Mouse (Mus musculus) embryonic facial prominence, embryonic 14.5 days (tissue): Measurements from ENCODE around the gene Gm10638. TPM values are rescaled to one million over a fixed set of nuclear protein-coding genes. Genes with fewer than 3 reads are reported as not detected.

ENCODE experiments used
- ATAC-seq: fragments of 200-750 bp; cut with Nextera tagmentation; 2 replicates; pipeline ENCODE4 v1.8.0; 2017; ENCODE audit warnings: low read depth, moderate number of reproducible peaks, moderate TSS enrichment
- DNase-seq: peaks from one replicate; pipeline ENCODE4 v3.0.0-alpha.2; 2015; ENCODE audit warnings: low spot score
- H3K27ac ChIP-seq: fragments of 300-500 bp; sonication (generic); replicated peaks from 2 replicates; pipeline ENCODE4 v1.5.1; 2014; ENCODE audit warnings: low read depth, mild to moderate bottlenecking, low read length, moderate library complexity
- H3K27me3 ChIP-seq: fragments of 300-500 bp; sonication (generic); replicated peaks from 2 replicates; pipeline ENCODE4 v1.6.1; 2014; ENCODE audit warnings: low read length; ENCODE audit not compliant: control insufficient read depth, insufficient read depth
- H3K36me3 ChIP-seq: fragments of 300-500 bp; sonication (generic); 2 replicates; pipeline ENCODE4 v1.6.1; 2014; ENCODE audit warnings: low read length, mixed read lengths; ENCODE audit not compliant: control insufficient read depth, insufficient read depth
- H3K4me1 ChIP-seq: fragments of 300-500 bp; sonication (generic); 2 replicates; pipeline ENCODE4 v1.6.1; 2014; ENCODE audit warnings: antibody characterized with exemption, low read length; ENCODE audit not compliant: control insufficient read depth, insufficient read depth
- H3K4me2 ChIP-seq: fragments of 300-500 bp; sonication (generic); 2 replicates; pipeline ENCODE4 v1.6.1; 2014; ENCODE audit warnings: low read depth, mild to moderate bottlenecking, low read length, moderate library complexity, mixed read lengths
- H3K4me3 ChIP-seq: fragments of 300-500 bp; sonication (generic); 2 replicates; pipeline ENCODE4 v1.5.1; 2014; ENCODE audit warnings: low read depth, mild to moderate bottlenecking, low read length
- H3K9ac ChIP-seq: fragments of 300-500 bp; sonication (generic); 2 replicates; pipeline ENCODE4 v1.6.1; 2014; ENCODE audit warnings: low read depth, mild to moderate bottlenecking, low read length, moderate library complexity, mixed read lengths
- H3K9me3 ChIP-seq: fragments of 300-500 bp; sonication (generic); 2 replicates; pipeline ENCODE4 v1.6.1; 2016; ENCODE audit warnings: low read length; ENCODE audit not compliant: control insufficient read depth
- WGBS: fragments of 180-500 bp; shearing (Covaris S2); extraction: QIAGEN DNeasy Blood & Tissue Kit; methylation state at CpG from one replicate; pipeline ENCODE4 v1.1.7; 2014; 5-methylcytosine and 5-hydroxymethylcytosine counted together
- polyA plus RNA-seq: library from polyadenylated mRNA; unstranded; fragments of >200 nt; fragmentation: Nextera tagmentation; extraction: Ambion mirVana; gene quantifications from 2 replicates; pipeline ENCODE4 v1.2.1, GENCODE M21; 2014

Gm10638 gene
- 4.1 and 5.2 TPM in 2 replicates for polyA plus RNA-seq

- ATAC-seq: peak; percentile 86
- Histone ChIP-seq H3K27me3 (no peaks in the 10 kb centered on the region), H3K36me3 (no peaks in the 10 kb centered on the region), H3K27ac (peak within 1 kb of the TSS; percentile 97), H3K4me3 (peak within 1 kb of the TSS; percentile 93), H3K9me3 (no peaks in the 10 kb centered on the region), H3K4me1 (peaks cover 17% of the 10 kb centered on the region), H3K4me2 (peak within 1 kb of the TSS; percentile 75), H3K9ac (peak within 1 kb of the TSS; percentile 99)
- DNase-seq: peak; percentile 87
- under 1% methylated on average over 23 of the region's 88 CpGs for WGBS
Measured at GRCm38 (mm10) chr8:86745221-86745934, at the start of gene Gm10638, which contains the start of gene Siah1a. TSS of gene Gm10638 (plus strand) at chr8:86745699. TSS of gene Siah1a (minus strand) at chr8:86745934.

- Histone ChIP-seq H3K9ac (no peak overlapping the region), H3K4me2 (no peak overlapping the region), H3K4me1 (no peaks in the 10 kb centered on the region), H3K9me3 (no peaks in the 10 kb centered on the region), H3K36me3 (no peaks in the 10 kb centered on the region), H3K27me3 (no peaks in the 10 kb centered on the region), H3K4me3 (no peak overlapping the region), H3K27ac (no peak overlapping the region)
- WGBS: 86% methylated on average over 2 of the region's 2 CpGs
- DNase-seq (no peak), ATAC-seq (no peak)
Measured at GRCm38 (mm10) chr8:86695703-86696102, 49.8 kb upstream of the Gm10638 start.

GRCm38 (mm10) chr8:86698811-86699421 lies 46.6 kb upstream of the Gm10638 start:
- Histone ChIP-seq H3K4me2 (no peak overlapping the region), H3K4me1 (no peaks in the 10 kb centered on the region), H3K36me3 (peaks cover 5% of the 10 kb centered on the region; the same call in 1 of the 2 replicates), H3K4me3 (no peak overlapping the region), H3K27me3 (no peaks in the 10 kb centered on the region), H3K9ac (no peak overlapping the region), H3K9me3 (no peaks in the 10 kb centered on the region), H3K27ac (no peak overlapping the region)
- ATAC-seq: no peak
- 79% methylated on average over 1 of the region's 1 CpGs for WGBS
- no peak for DNase-seq

GRCm38 (mm10) chr8:86699471-86699870 lies 46.0 kb upstream of the Gm10638 start:
- DNase-seq (no peak), ATAC-seq (no peak)
- Histone ChIP-seq H3K36me3 (peaks cover 5% of the 10 kb centered on the region; the same call in 1 of the 2 replicates), H3K4me1 (no peaks in the 10 kb centered on the region), H3K9ac (no peak overlapping the region), H3K27me3 (no peaks in the 10 kb centered on the region), H3K4me2 (no peak overlapping the region), H3K4me3 (no peak overlapping the region), H3K9me3 (no peaks in the 10 kb centered on the region), H3K27ac (no peak overlapping the region)
- 88% methylated on average over 12 of the region's 12 CpGs for WGBS

GRCm38 (mm10) chr8:86702453-86702852 lies 43.0 kb upstream of the Gm10638 start:
- DNase-seq (no peak), ATAC-seq (no peak)
- peaks cover 5% of the 10 kb centered on the region; the same call in 1 of the 2 replicates for H3K36me3 ChIP-seq
- H3K4me3 ChIP-seq: no peak overlapping the region
- H3K27ac ChIP-seq: no peak overlapping the region
- no peak overlapping the region for H3K9ac ChIP-seq
- H3K4me2 ChIP-seq: no peak overlapping the region
- WGBS: 82% methylated on average over 3 of the region's 3 CpGs
- no peaks in the 10 kb centered on the region for H3K9me3 ChIP-seq
- no peaks in the 10 kb centered on the region for H3K27me3 ChIP-seq
- H3K4me1 ChIP-seq: no peaks in the 10 kb centered on the region

- Histone ChIP-seq H3K4me1 (no peaks in the 10 kb centered on the region), H3K9ac (no peak overlapping the region), H3K9me3 (no peaks in the 10 kb centered on the region), H3K27ac (no peak overlapping the region), H3K36me3 (peaks cover 15% of the 10 kb centered on the region), H3K4me2 (no peak overlapping the region), H3K27me3 (no peaks in the 10 kb centered on the region), H3K4me3 (no peak overlapping the region)
- DNase-seq (no peak), ATAC-seq (no peak)
- 76% methylated on average over 3 of the region's 3 CpGs for WGBS
Measured at GRCm38 (mm10) chr8:86705317-86705716, 40.2 kb upstream of the Gm10638 start.

- no peak overlapping the region for H3K27ac ChIP-seq
- H3K9me3 ChIP-seq: no peaks in the 10 kb centered on the region
- no peaks in the 10 kb centered on the region for H3K4me1 ChIP-seq
- ATAC-seq (no peak), DNase-seq (no peak)
- peaks cover 15% of the 10 kb centered on the region for H3K36me3 ChIP-seq
- H3K9ac ChIP-seq: no peak overlapping the region
- no peak overlapping the region for H3K4me3 ChIP-seq
- no peaks in the 10 kb centered on the region for H3K27me3 ChIP-seq
- no peak overlapping the region for H3K4me2 ChIP-seq
- WGBS: 81% methylated on average over 5 of the region's 5 CpGs
Measured at GRCm38 (mm10) chr8:86706756-86707155, 38.7 kb upstream of the Gm10638 start.

GRCm38 (mm10) chr8:86707873-86708272 lies 37.6 kb upstream of the Gm10638 start:
- H3K9ac ChIP-seq: no peak overlapping the region

More at GRCm38 (mm10) chr8:86707873-86708272, 37.6 kb upstream of the Gm10638 start:
- no peak for ATAC-seq
- WGBS: 63% methylated on average over 4 of the region's 4 CpGs
- Histone ChIP-seq H3K4me2 (no peak overlapping the region), H3K4me3 (no peak overlapping the region), H3K27ac (no peak overlapping the region), H3K27me3 (no peaks in the 10 kb centered on the region), H3K9me3 (no peaks in the 10 kb centered on the region), H3K36me3 (peaks cover 15% of the 10 kb centered on the region), H3K4me1 (no peaks in the 10 kb centered on the region)
- no peak for DNase-seq
